Mouse (Mus musculus) limb, embryonic 11.5 days (tissue): ENCODE data around the gene Cbx1. TPM values are rescaled to one million over a fixed set of nuclear protein-coding genes. Genes with fewer than 3 reads are reported as not detected.

ENCODE experiments used
- ATAC-seq: fragments of 200-750 bp; cut with Nextera tagmentation; 2 replicates; pipeline ENCODE4 v1.8.0; 2017; ENCODE audit warnings: low read depth; ENCODE audit not compliant: insufficient number of reproducible peaks, low FRiP score, low TSS enrichment
- DNase-seq: peaks from one replicate; pipeline ENCODE4 v3.0.0-alpha.2; 2015; ENCODE audit warnings: low spot score
- H3K27ac ChIP-seq: fragments of 300-500 bp; sonication (generic); replicated peaks from 2 replicates; pipeline ENCODE4 v1.5.1; 2014; ENCODE audit warnings: low read depth, mild to moderate bottlenecking, low read length
- H3K27me3 ChIP-seq: fragments of 300-500 bp; sonication (generic); 2 replicates; pipeline ENCODE4 v1.6.1; 2014; ENCODE audit warnings: mild to moderate bottlenecking, low read length, mixed read lengths; ENCODE audit not compliant: control insufficient read depth, insufficient read depth
- H3K36me3 ChIP-seq: fragments of 300-500 bp; sonication (generic); 2 replicates; pipeline ENCODE4 v1.6.1; 2014; ENCODE audit warnings: mild to moderate bottlenecking, low read length, moderate library complexity, mixed read lengths; ENCODE audit not compliant: control insufficient read depth, insufficient read depth
- H3K4me1 ChIP-seq: fragments of 300-500 bp; sonication (generic); 2 replicates; pipeline ENCODE4 v1.6.1; 2014; ENCODE audit warnings: low read length, mixed read lengths; ENCODE audit not compliant: control insufficient read depth, insufficient read depth
- H3K4me2 ChIP-seq: fragments of 300-500 bp; sonication (generic); 2 replicates; pipeline ENCODE4 v1.6.1; 2014; ENCODE audit warnings: low read depth, mild to moderate bottlenecking, moderate library complexity; ENCODE audit not compliant: severe bottlenecking
- H3K4me3 ChIP-seq: fragments of 300-500 bp; sonication (generic); 2 replicates; pipeline ENCODE4 v1.5.1; 2014; ENCODE audit warnings: low read depth, low read length
- H3K9ac ChIP-seq: fragments of 300-500 bp; sonication (generic); 2 replicates; pipeline ENCODE4 v1.6.1; 2014; ENCODE audit warnings: mild to moderate bottlenecking, low read length
- H3K9me3 ChIP-seq: fragments of 300-500 bp; sonication (generic); 2 replicates; pipeline ENCODE4 v1.6.1; 2016; ENCODE audit warnings: low read length; ENCODE audit not compliant: control insufficient read depth
- WGBS: fragments of 180-500 bp; shearing (Covaris S2); extraction: QIAGEN DNeasy Blood & Tissue Kit; methylation state at CpG from one replicate; pipeline ENCODE4 v1.1.7; 2014; 5-methylcytosine and 5-hydroxymethylcytosine counted together
- polyA plus RNA-seq: library from polyadenylated mRNA; unstranded; fragments of >200 nt; fragmentation: Nextera tagmentation; extraction: Ambion mirVana; gene quantifications from 2 replicates; pipeline ENCODE4 v1.2.1, GENCODE M21; 2014

Cbx1 gene
- polyA plus RNA-seq, 1 experiment from 2014 or later, result 172 TPM

- no peaks in the 10 kb centered on the region for H3K9me3 ChIP-seq
- H3K27me3 ChIP-seq, result no peaks in the 10 kb centered on the region
- WGBS, result under 1% methylated on average over 51 of the region's 51 CpGs
- peak within 1 kb of the TSS; percentile 77 for H3K4me3 ChIP-seq
- H3K9ac ChIP-seq, result peak within 1 kb of the TSS; percentile 89
- peak within 1 kb of the TSS; percentile 77 for H3K4me2 ChIP-seq
- DNase-seq (peak; percentile 96), ATAC-seq (peak; percentile 99)
- no peaks in the 10 kb centered on the region; the same call in 1 of the 2 replicates for H3K36me3 ChIP-seq
- peaks cover 15% of the 10 kb centered on the region for H3K4me1 ChIP-seq
- H3K27ac ChIP-seq, result peak within 1 kb of the TSS; percentile 90
These were observed 41.0 kb downstream of the Cbx1 start, which contains the start of gene Nfe2l1 for GRCm38 (mm10) chr11:96829813-96830538. TSS of gene Nfe2l1 (minus strand) at chr11:96829968.

GRCm38 (mm10) chr11:96830539-96831216 is 41.8 kb downstream of the Cbx1 start:
- WGBS, result 25% methylated on average over 13 of the region's 13 CpGs
- H3K27me3 ChIP-seq, result no peaks in the 10 kb centered on the region
- DNase-seq (no peak), ATAC-seq (no peak)
- no peaks in the 10 kb centered on the region for H3K9me3 ChIP-seq
- peak overlapping the region; percentile 51 for H3K4me2 ChIP-seq
- H3K36me3 ChIP-seq, result no peaks in the 10 kb centered on the region; the same call in 1 of the 2 replicates
- peaks cover 9% of the 10 kb centered on the region; the same call in 1 of the 2 replicates for H3K4me1 ChIP-seq
- H3K9ac ChIP-seq, result peak overlapping the region; percentile 62
- H3K27ac ChIP-seq, result peak overlapping the region; percentile 79
- H3K4me3 ChIP-seq, result peak overlapping the region; percentile 77

- H3K36me3 ChIP-seq, result no peaks in the 10 kb centered on the region
- H3K9me3 ChIP-seq, result no peaks in the 10 kb centered on the region
- H3K4me1 ChIP-seq, result peaks cover 5% of the 10 kb centered on the region; the same call in 1 of the 2 replicates
- DNase-seq (no peak), ATAC-seq (no peak)
- H3K27me3 ChIP-seq, result no peaks in the 10 kb centered on the region
- no peak overlapping the region for H3K4me3 ChIP-seq
- no peak overlapping the region for H3K9ac ChIP-seq
- WGBS, result 70% methylated on average over 4 of the region's 4 CpGs
- H3K27ac ChIP-seq, result no peak overlapping the region
- no peak overlapping the region for H3K4me2 ChIP-seq
These were observed 42.6 kb downstream of the Cbx1 start for GRCm38 (mm10) chr11:96831516-96831915.

GRCm38 (mm10) chr11:96832541-96832940 is 43.6 kb downstream of the Cbx1 start:
- no peaks in the 10 kb centered on the region for H3K9me3 ChIP-seq
- H3K27me3 ChIP-seq, result no peaks in the 10 kb centered on the region
- H3K4me2 ChIP-seq, result no peak overlapping the region
- WGBS, result 93% methylated on average over 3 of the region's 3 CpGs
- no peak overlapping the region for H3K9ac ChIP-seq
- no peak for ATAC-seq
- peaks cover 5% of the 10 kb centered on the region; the same call in 1 of the 2 replicates for H3K4me1 ChIP-seq
- DNase-seq, result no peak
- no peak overlapping the region for H3K4me3 ChIP-seq
- H3K36me3 ChIP-seq, result no peaks in the 10 kb centered on the region
- no peak overlapping the region for H3K27ac ChIP-seq

GRCm38 (mm10) chr11:96832973-96833372 is 44.0 kb downstream of the Cbx1 start:
- DNase-seq (no peak), ATAC-seq (no peak)
- no peak overlapping the region for H3K9ac ChIP-seq
- peaks cover 7% of the 10 kb centered on the region; the same call in 1 of the 2 replicates for H3K4me1 ChIP-seq
- WGBS, result 60% methylated on average over 2 of the region's 2 CpGs
- H3K27me3 ChIP-seq, result no peaks in the 10 kb centered on the region
- no peak overlapping the region for H3K4me3 ChIP-seq
- H3K27ac ChIP-seq, result no peak overlapping the region
- no peaks in the 10 kb centered on the region for H3K9me3 ChIP-seq
- H3K36me3 ChIP-seq, result no peaks in the 10 kb centered on the region
- no peak overlapping the region for H3K4me2 ChIP-seq

- H3K4me3 ChIP-seq, result no peak overlapping the region
- WGBS, result 93% methylated on average over 1 of the region's 1 CpGs
- ATAC-seq, result no peak
These were observed 45.2 kb downstream of the Cbx1 start for GRCm38 (mm10) chr11:96834127-96834526.

GRCm38 (mm10) chr11:96837298-96837697 is 48.4 kb downstream of the Cbx1 start:
- Histone ChIP-seq H3K4me2 (no peak overlapping the region), H3K4me1 (0 out of 2 replicates have a peak, but pooled peaks cover 2% of the 10 kb centered on the region), H3K27me3 (no peaks in the 10 kb centered on the region), H3K36me3 (no peaks in the 10 kb centered on the region), H3K9ac (no peak overlapping the region), H3K9me3 (no peaks in the 10 kb centered on the region), H3K4me3 (no peak overlapping the region), H3K27ac (no peak overlapping the region)
- ATAC-seq, result no peak
- WGBS, result 34% methylated on average over 9 of the region's 9 CpGs
- DNase-seq, result no peak

More at GRCm38 (mm10) chr11:96834127-96834526, 45.2 kb downstream of the Cbx1 start:
- no peaks in the 10 kb centered on the region for H3K36me3 ChIP-seq
- H3K27me3 ChIP-seq, result no peaks in the 10 kb centered on the region
- H3K9ac ChIP-seq, result no peak overlapping the region
- H3K9me3 ChIP-seq, result no peaks in the 10 kb centered on the region
- no peak overlapping the region for H3K27ac ChIP-seq
- no peak for DNase-seq
- peaks cover 5% of the 10 kb centered on the region; the same call in 1 of the 2 replicates for H3K4me1 ChIP-seq
- H3K4me2 ChIP-seq, result no peak overlapping the region

- 0 out of 2 replicates have a peak, but pooled peaks cover 2% of the 10 kb centered on the region for H3K4me1 ChIP-seq
- no peak overlapping the region for H3K9ac ChIP-seq
- no peaks in the 10 kb centered on the region for H3K27me3 ChIP-seq
- H3K27ac ChIP-seq, result no peak overlapping the region
- ATAC-seq (no peak), DNase-seq (no peak)
- H3K4me3 ChIP-seq, result no peak overlapping the region
- 58% methylated on average over 4 of the region's 4 CpGs for WGBS
- H3K9me3 ChIP-seq, result no peaks in the 10 kb centered on the region
- no peaks in the 10 kb centered on the region for H3K36me3 ChIP-seq
- H3K4me2 ChIP-seq, result no peak overlapping the region
These were observed 49.4 kb downstream of the Cbx1 start for GRCm38 (mm10) chr11:96838341-96838740.
